Mouse (Mus musculus) left cerebral cortex, postnatal 10 days (tissue): ENCODE data around the gene Ap5z1. TPM values are rescaled to one million over a fixed set of nuclear protein-coding genes. Genes with fewer than 3 reads are reported as not detected.

Experiments
- DNase-seq, 2 experiments: peaks; one replicate each; pipeline ENCODE4 v3.0.0; 2021 to 2022; ENCODE audit warnings: low spot score in 2 of 2, mixed read lengths in 1 of 2; ENCODE audit errors: extremely low spot score in 1 of 2
- intact Hi-C: fragments of 180-260 bp; cut with DNase I; formaldehyde crosslinking; loops from one replicate; pipeline ENCODE4 v1.15.1; 2025
- total RNA-seq, 2 experiments: library from RNA; stranded (reverse); gene quantifications; 2 replicates each; pipeline ENCODE4 v1.2.3; 2021

Gene Ap5z1
- total RNA-seq, 2 experiments from 2014 or later, result 17.5 to 22.3 TPM

- intact Hi-C loops, result no loop called here
- no peak for DNase-seq
Observed at GRCm38 (mm10) chr5:142435736-142436135, 28.0 kb upstream of the Ap5z1 start.

- no peak for DNase-seq
- intact Hi-C loops, result no loop called here
Observed at GRCm38 (mm10) chr5:142438380-142438938, 25.3 kb upstream of the Ap5z1 start.

GRCm38 (mm10) chr5:142439911-142440432 lies 23.8 kb upstream of the Ap5z1 start:
- DNase-seq, result peak in 1 of 2 experiments; percentile 78
- intact Hi-C loops, result no loop called here

- DNase-seq, result peak in 1 of 2 experiments; percentile 96
- intact Hi-C loops, result no loop called here
Observed at GRCm38 (mm10) chr5:142440451-142441147, 23.1 kb upstream of the Ap5z1 start.

GRCm38 (mm10) chr5:142441332-142442044 lies 22.3 kb upstream of the Ap5z1 start:
- DNase-seq, result no peak
- intact Hi-C loops, result no loop called here

- intact Hi-C loops, result no loop called here
Observed at GRCm38 (mm10) chr5:142442045-142442440, 21.7 kb upstream of the Ap5z1 start.

GRCm38 (mm10) chr5:142443514-142443913 lies 20.2 kb upstream of the Ap5z1 start:
- DNase-seq, result no peak
- intact Hi-C loops, result no loop called here

More at GRCm38 (mm10) chr5:142442045-142442440, 21.7 kb upstream of the Ap5z1 start:
- DNase-seq, result no peak

GRCm38 (mm10) chr5:142443994-142444393 lies 19.8 kb upstream of the Ap5z1 start:
- intact Hi-C loops, result no loop called here
- no peak for DNase-seq

GRCm38 (mm10) chr5:142444791-142445531 lies 18.8 kb upstream of the Ap5z1 start:
- DNase-seq, result no peak
- intact Hi-C loops, result loop anchor here (5.0 kb wide), 1 partner anchor 43 kb away; the partner anchor contains the start of gene Foxk1

GRCm38 (mm10) chr5:142445709-142446108 lies 18.0 kb upstream of the Ap5z1 start:
- no peak for DNase-seq
- intact Hi-C loops, result loop anchor here (5.0 kb wide), 1 partner anchor 43 kb away; the partner anchor contains the start of gene Foxk1

- intact Hi-C loops, result loop anchor here (2.0 to 5.0 kb wide), 2 partner anchors 46 to 81 kb away; partner anchors contain the start of gene Foxk1
- peak; percentile 90 to 91 for DNase-seq
Observed at GRCm38 (mm10) chr5:142448076-142448475, 15.7 kb upstream of the Ap5z1 start.

- DNase-seq, result no peak
- intact Hi-C loops, result loop anchor here (2.0 to 5.0 kb wide), 2 partner anchors 46 to 82 kb away; partner anchors contain the start of gene Foxk1
Observed at GRCm38 (mm10) chr5:142448623-142449022, 15.1 kb upstream of the Ap5z1 start.

- no peak for DNase-seq
- intact Hi-C loops, result loop anchor here (10.0 kb wide), 1 partner anchor 1606 kb away; no protein-coding TSS in a partner anchor
Observed at GRCm38 (mm10) chr5:142450846-142451245, 12.9 kb upstream of the Ap5z1 start.

- no peak for DNase-seq
- intact Hi-C loops, result loop anchor here (10.0 kb wide), 1 partner anchor 1607 kb away; no protein-coding TSS in a partner anchor
Observed at GRCm38 (mm10) chr5:142451759-142452158, 12.0 kb upstream of the Ap5z1 start.

GRCm38 (mm10) chr5:142453742-142454141 lies 10.0 kb upstream of the Ap5z1 start:
- DNase-seq, result no peak
- intact Hi-C loops, result loop anchor here (10.0 kb wide), 1 partner anchor 1609 kb away; no protein-coding TSS in a partner anchor

GRCm38 (mm10) chr5:142456318-142456717 lies 7.4 kb upstream of the Ap5z1 start:
- intact Hi-C loops, result loop anchor here (10.0 kb wide), 1 partner anchor 1612 kb away; no protein-coding TSS in a partner anchor
- no peak for DNase-seq

- DNase-seq, result peak in 1 of 2 experiments; percentile 75
Observed at GRCm38 (mm10) chr5:142457345-142457744, 6.4 kb upstream of the Ap5z1 start.

More at GRCm38 (mm10) chr5:142457345-142457744, 6.4 kb upstream of the Ap5z1 start:
- intact Hi-C loops, result loop anchor here (10.0 kb wide), 1 partner anchor 1613 kb away; no protein-coding TSS in a partner anchor
